Mouse (Mus musculus): Measurements from ENCODE around the gene Gm20388.

DNA sequence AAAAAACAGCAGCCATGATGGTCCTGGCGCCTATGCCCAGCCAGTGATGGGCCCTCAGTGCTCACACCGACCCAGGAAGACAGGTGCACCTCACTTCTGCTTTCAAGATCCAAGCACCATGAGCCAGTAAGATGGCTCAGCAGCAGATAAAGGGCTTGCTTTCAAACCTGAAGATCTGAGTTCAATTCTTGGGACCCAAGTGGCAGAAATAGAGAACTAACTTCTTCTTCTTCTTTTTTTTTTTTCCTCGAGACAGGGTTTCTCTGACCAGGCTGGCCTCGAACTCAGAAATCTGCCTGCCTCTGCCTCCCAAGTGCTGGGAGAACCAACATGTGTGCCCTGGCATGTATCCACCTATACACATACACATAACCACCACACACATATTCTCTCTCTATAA, 3509.1 kb downstream of the Gm20388 start:
- TF ChIP-seq CTCF (IDR thresholded peaks at IDR 0.05; ENCODE audit: borderline replicate concordance, extremely low read depth, insufficient read depth, insufficient read length) (no peak), POLR2A (IDR thresholded peaks at IDR 0.05; ENCODE audit: borderline replicate concordance, extremely low read depth, insufficient read depth, insufficient read length, poor library complexity, severe bottlenecking) (no peak)

All from brain, embryonic 14.5 days (tissue).